Mouse (Mus musculus) kidney, adult 8-10 months (tissue): ENCODE measurements at regions not wholly inside any gene's neighbourhood (a gene's known extent, or its start where the extent isn't known, plus 50 kb on each side); places are given as distances from the start of the nearest gene placed in this dataset.

Experiments used
- DNase-seq, 2 experiments: peaks; one replicate each; pipeline ENCODE4 v3.0.0; 2022

DNA sequence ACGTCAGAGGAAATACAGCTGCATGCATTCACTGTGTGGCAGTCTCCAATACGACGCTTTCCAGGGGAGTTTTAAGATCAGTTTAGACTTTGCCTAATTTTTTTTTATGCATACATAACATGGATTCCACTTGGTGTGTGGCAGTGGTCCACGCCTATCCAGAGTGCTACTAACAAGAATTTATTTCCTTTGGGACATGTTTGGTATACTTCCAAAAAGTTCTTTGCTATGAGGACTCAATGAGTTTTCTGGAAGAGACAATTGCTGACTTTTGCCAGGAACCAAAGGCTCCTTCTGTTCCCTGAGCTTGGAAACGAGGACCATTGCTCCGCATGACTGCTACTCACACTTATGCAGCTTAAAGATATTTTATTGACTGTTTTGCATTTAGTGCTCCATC, 59.2 kb downstream of the Marcks start:
- DNase-seq: no peak

DNA sequence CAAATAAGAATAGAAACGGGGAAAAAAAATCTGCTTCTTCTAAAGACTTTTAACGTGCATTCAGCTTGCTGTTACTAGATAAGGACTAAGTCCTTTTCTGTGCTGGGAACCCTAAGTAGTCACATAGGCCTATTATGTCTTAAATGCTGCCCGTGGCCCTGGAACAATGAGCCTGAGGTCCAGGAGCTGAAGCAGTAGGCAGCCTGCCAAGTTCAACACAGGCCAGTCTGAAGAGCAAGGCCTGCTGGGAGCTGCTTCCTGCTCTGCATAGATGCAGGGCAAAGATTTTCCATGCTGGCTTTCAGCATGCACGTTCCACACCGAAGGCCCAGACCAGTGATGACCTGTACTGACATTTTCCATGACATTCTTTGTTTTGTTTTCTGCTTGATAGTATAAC, 60.3 kb downstream of the Marcks start:
- peak; percentile 82 to 86 for DNase-seq

DNA sequence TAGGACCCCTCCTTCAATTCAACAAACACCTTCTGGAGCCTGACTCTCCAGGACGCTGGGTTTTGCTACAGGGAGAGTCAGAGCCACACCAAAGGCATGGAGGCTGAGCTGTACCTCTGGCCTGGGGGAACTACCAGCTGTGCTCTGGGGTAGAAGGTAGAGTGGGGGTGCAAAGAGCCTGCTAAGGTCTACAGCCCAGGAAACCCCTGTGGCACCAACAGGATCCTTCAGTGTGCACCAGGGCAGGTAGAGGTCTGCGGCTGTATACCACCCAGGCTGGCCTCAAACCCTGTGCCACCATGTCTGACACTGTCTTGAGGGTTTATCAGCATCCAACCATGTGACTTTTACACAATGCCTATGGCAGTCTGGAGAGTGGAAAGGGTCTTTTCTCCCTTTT, 61.0 kb downstream of the Marcks start:
- DNase-seq: no peak

GRCm38 (mm10) chr10:37072834-37073233, 65.9 kb downstream of the Marcks start:
- peak; percentile 47 to 50 for DNase-seq

- no peak for DNase-seq
Observed at GRCm38 (mm10) chr10:37072061-37072460, 66.7 kb downstream of the Marcks start.

GRCm38 (mm10) chr10:37071420-37071819, 67.3 kb downstream of the Marcks start:
- no peak for DNase-seq
